ENCODE assay signal across 27 mouse cellular contexts in genomic region chr1:54658558-54658957, GRCm38 (mm10).
DNase-seq lines count a peak whose midpoint lies in the region; ATAC-seq and TF ChIP-seq lines count a peak whose summit lies in the region.
"Had no signal": no experiment of that assay in that cellular context is flagged by ENCODE, and none has a peak within 500 bp of the region (broad histone marks: within the 10 kb centered on the region; RNA-seq: fewer than 3 reads in every experiment).

No protein-coding gene starts in this region.

- CTCF ChIA-PET in Patski (lab: Charles Lee) = no interaction called here

- in situ Hi-C loops in Patski (cut with MboI; ENCODE audit: low pct_unique_long_range_greater_than_20kb) = no loop called here

- H3K27me3 ChIP-seq in Patski = no peaks in the 10 kb centered on the region
- no peaks in the 10 kb centered on the region for H3K27me3 ChIP-seq in kidney, adult 2 months (replicated peaks; ENCODE audit: control insufficient read depth, insufficient read depth, low read length)
- H3K27me3 ChIP-seq in kidney, postnatal 0 days (ENCODE audit: insufficient read depth, low read length) = no peaks in the 10 kb centered on the region
- no peaks in the 10 kb centered on the region for H3K27me3 ChIP-seq in stomach, embryonic 15.5 days (replicated peaks)
- H3K27me3 ChIP-seq: embryonic facial prominence, embryonic 13.5 days; forebrain, embryonic 12.5 days; heart, embryonic 13.5 days; limb, embryonic 15.5 days; liver, embryonic 15.5 days had no signal

- H3K9me3 ChIP-seq in kidney, postnatal 0 days (replicated peaks; ENCODE audit: low read length) = no peaks in the 10 kb centered on the region
- no peaks in the 10 kb centered on the region for H3K9me3 ChIP-seq in stomach, embryonic 15.5 days
- H3K9me3 ChIP-seq: embryonic facial prominence, embryonic 13.5 days; forebrain, embryonic 12.5 days; heart, embryonic 13.5 days; limb, embryonic 15.5 days; liver, embryonic 15.5 days; midbrain, embryonic 10.5 days had no signal

- TF ChIP-seq CTCF in Patski (IDR thresholded peaks at IDR 0.05) = no peak
- no peak for TF ChIP-seq CTCF in kidney, adult 2 months (conservative IDR thresholded peaks at IDR 0.05; ENCODE audit: insufficient read depth, insufficient read length, low read depth, low read length)
- TF ChIP-seq CTCF in kidney, postnatal 0 days (IDR thresholded peaks at IDR 0.05; ENCODE audit: low read depth) = no peak

- no peaks in the 10 kb centered on the region; the same call in 1 of the 2 replicates for H3K4me1 ChIP-seq in kidney, adult 2 months (ENCODE audit: control insufficient read depth, insufficient read depth, low read length)
- no peaks in the 10 kb centered on the region for H3K4me1 ChIP-seq in kidney, postnatal 0 days (replicated peaks; ENCODE audit: insufficient read depth, low read length)
- no peaks in the 10 kb centered on the region for H3K4me1 ChIP-seq in stomach, embryonic 15.5 days
- H3K4me1 ChIP-seq: embryonic facial prominence, embryonic 13.5 days; forebrain, embryonic 12.5 days; heart, embryonic 13.5 days; limb, embryonic 15.5 days; liver, embryonic 15.5 days; midbrain, embryonic 10.5 days had no signal

- peak overlapping the region; percentile 87 for H3K27ac ChIP-seq in kidney, adult 2 months (ENCODE audit: insufficient read depth, low read depth, low read length)
- no peak overlapping the region for H3K27ac ChIP-seq in kidney, postnatal 0 days
- H3K27ac ChIP-seq in stomach, embryonic 15.5 days = no peak overlapping the region
- H3K27ac ChIP-seq: embryonic facial prominence, embryonic 13.5 days; forebrain, embryonic 12.5 days; heart, adult 2 months; heart, embryonic 13.5 days; layer of hippocampus, adult 2 months; limb, embryonic 15.5 days; liver, embryonic 15.5 days; midbrain, embryonic 10.5 days had no signal

- no peak for TF ChIP-seq POLR2A in kidney, adult 2 months (IDR thresholded peaks at IDR 0.05; ENCODE audit: low read depth, low read length)

- POLR2A ChIA-PET in Patski (lab: Charles Lee) = interaction anchor here (0.6 kb wide), 2 partner anchors 11 to 30 kb away, joined by 3 to 9 read pairs; no protein-coding TSS in a partner anchor

- no peak overlapping the region for H3K4me2 ChIP-seq in kidney, postnatal 0 days (ENCODE audit: low read length)
- H3K4me2 ChIP-seq in stomach, embryonic 15.5 days = no peak overlapping the region
- H3K4me2 ChIP-seq: embryonic facial prominence, embryonic 13.5 days; forebrain, embryonic 12.5 days; heart, embryonic 13.5 days; limb, embryonic 15.5 days; liver, embryonic 15.5 days had no signal

- no peak overlapping the region for H3K4me3 ChIP-seq in kidney, adult 2 months (ENCODE audit: insufficient read depth, low read depth, low read length)
- no peak overlapping the region for H3K4me3 ChIP-seq in kidney, postnatal 0 days (replicated peaks; ENCODE audit: low read depth, low read length)
- H3K4me3 ChIP-seq in stomach, embryonic 15.5 days (replicated peaks) = no peak overlapping the region
- H3K4me3 ChIP-seq: embryonic facial prominence, embryonic 13.5 days; erythroblast, embryonic 14.5 days; forebrain, embryonic 12.5 days; heart, adult 2 months; heart, embryonic 13.5 days; layer of hippocampus, adult 2 months; limb, embryonic 15.5 days; liver, embryonic 15.5 days; midbrain, embryonic 10.5 days had no signal

- DNase-seq in Patski (ENCODE audit: low read depth, low spot score) = peak; percentile 58
- DNase-seq in kidney, adult 2 months = peak; percentile 79
- peak; percentile 46 for DNase-seq in kidney, postnatal 0 days (ENCODE audit: low spot score)
- DNase-seq in left cerebral cortex, adult 11 months (ENCODE audit: low spot score) = no peak
- DNase-seq in lung, adult 18-20 months = no peak
- DNase-seq in right cerebral cortex, postnatal 4 days = no peak
- DNase-seq: adrenal gland, postnatal 10 days; cerebellum, adult 2 months; cerebellum, postnatal 36 days; embryo, embryonic 11 days; gastrocnemius, postnatal 25 days; heart, adult 2 months; heart, postnatal 14 days; layer of hippocampus, postnatal 36 days; spleen, adult 18-20 months; thymus, adult 2 months; thymus, postnatal 4 days had no signal

- no peak overlapping the region for H3K9ac ChIP-seq in kidney, postnatal 0 days (ENCODE audit: low read depth, low read length)
- H3K9ac ChIP-seq in stomach, embryonic 15.5 days = no peak overlapping the region
- H3K9ac ChIP-seq: embryonic facial prominence, embryonic 13.5 days; forebrain, embryonic 12.5 days; heart, embryonic 13.5 days; limb, embryonic 15.5 days; liver, embryonic 15.5 days had no signal

- ATAC-seq in Patski = peak; percentile 82
- peak; percentile 74; the same call in 1 of the 2 replicates for ATAC-seq in kidney, postnatal 0 days (replicated peaks; ENCODE audit: low FRiP score, low read depth)
- ATAC-seq in stomach, embryonic 15.5 days (ENCODE audit: insufficient read depth, low FRiP score, low read depth) = peak; percentile 70; the same call in 1 of the 2 replicates
- ATAC-seq in granulocyte monocyte progenitor cell, adult 5-6 weeks (replicated peaks; ENCODE audit: poor library complexity, severe bottlenecking) = no peak

- H3K36me3 ChIP-seq in kidney, adult 2 months (ENCODE audit: control insufficient read depth, insufficient read depth, low read length) = peaks cover 1% of the 10 kb centered on the region; the same call in 1 of the 2 replicates
- H3K36me3 ChIP-seq in kidney, postnatal 0 days (ENCODE audit: insufficient read depth, low read length) = no peaks in the 10 kb centered on the region
- no peaks in the 10 kb centered on the region for H3K36me3 ChIP-seq in stomach, embryonic 15.5 days
- H3K36me3 ChIP-seq: forebrain, embryonic 12.5 days; midbrain, embryonic 10.5 days had no signal

- WGBS in kidney, adult 2 months = 47% methylated on average over 4 of the region's 4 CpGs
- 63% methylated on average over 4 of the region's 4 CpGs for WGBS in kidney, postnatal 0 days
- 68% methylated on average over 4 of the region's 4 CpGs for WGBS in stomach, embryonic 15.5 days

Comparison
In these comparisons a context has a peak if more than half of its experiments do, and no peak if none do; other contexts are left out.
1. DNase-seq: peak in Patski (single experiment), kidney, adult 2 months (single experiment) and kidney, postnatal 0 days (single experiment); none in left cerebral cortex, adult 11 months (single experiment), lung, adult 18-20 months (0 of 2) and right cerebral cortex, postnatal 4 days (single experiment).